Mouse (Mus musculus) MEL (cell line): Measurements from ENCODE around the gene Fam13a. TPM values are rescaled to one million over a fixed set of nuclear protein-coding genes. Genes with fewer than 3 reads are reported as not detected.

Source experiments
- DNase-seq: peaks from one replicate; pipeline ENCODE4 v3.0.0; 2011; ENCODE audit warnings: low read depth, low spot score
- H3K27ac ChIP-seq: 2 replicates; pipeline ENCODE4 v1.5.1; 2012; ENCODE audit warnings: low read depth, mild to moderate bottlenecking, control low read depth, low read length, moderate library complexity; ENCODE audit not compliant: control insufficient read depth
- H3K27me3 ChIP-seq, 2 experiments: fragments of 150-350 bp in 1 of 2; sonication (generic) in 1 of 2; 2 replicates each; pipeline ENCODE4 v1.6.1; 2012; ENCODE audit warnings: low read length in 2 of 2, mild to moderate bottlenecking in 2 of 2, improper control_type of control experiment in 1 of 2, moderate library complexity in 1 of 2; ENCODE audit not compliant: insufficient read depth in 2 of 2, control insufficient read depth in 1 of 2
- H3K36me3 ChIP-seq, 2 experiments: 2 replicates each; pipeline ENCODE4 v1.6.1; 2012 to 2014; ENCODE audit warnings: low read length in 2 of 2, improper control_type of control experiment in 1 of 2, inconsistent platforms in 1 of 2, mild to moderate bottlenecking in 1 of 2; ENCODE audit not compliant: insufficient read depth in 2 of 2, control insufficient read depth in 1 of 2
- H3K4me1 ChIP-seq, 2 experiments: fragments of 150-350 bp in 1 of 2; sonication (generic) in 1 of 2; 2 replicates each; pipeline ENCODE4 v1.6.1; 2012; ENCODE audit warnings: low read length in 2 of 2, improper control_type of control experiment in 1 of 2, mild to moderate bottlenecking in 1 of 2; ENCODE audit not compliant: insufficient read depth in 2 of 2, control insufficient read depth in 1 of 2
- H3K4me3 ChIP-seq, 2 experiments: fragments of 150-350 bp in 1 of 2; sonication (generic) in 1 of 2; 2 replicates each; pipeline ENCODE4 v1.5.1; 2012; ENCODE audit warnings: low read depth in 2 of 2, low read length in 2 of 2, mild to moderate bottlenecking in 2 of 2, moderate library complexity in 2 of 2, control low read depth in 1 of 2, improper control_type of control experiment in 1 of 2; ENCODE audit not compliant: control insufficient read depth in 1 of 2, insufficient read depth in 1 of 2
- H3K79me2 ChIP-seq: 2 replicates; pipeline ENCODE4 v1.6.1; 2012; ENCODE audit warnings: mild to moderate bottlenecking, low read length, moderate library complexity; ENCODE audit not compliant: control insufficient read depth, poor library complexity, insufficient read depth
- H3K9ac ChIP-seq: 2 replicates; pipeline ENCODE4 v1.6.1; 2012; ENCODE audit warnings: low read depth, mild to moderate bottlenecking, control low read depth, low read length, moderate library complexity; ENCODE audit not compliant: control insufficient read depth, poor library complexity, severe bottlenecking
- H3K9me3 ChIP-seq: fragments of 150-350 bp; sonication (generic); replicated peaks from 2 replicates; pipeline ENCODE4 v1.6.1; 2012; ENCODE audit warnings: mild to moderate bottlenecking, low read length, improper control_type of control experiment, moderate library complexity; ENCODE audit not compliant: insufficient read depth
- BHLHE40 ChIP-seq: IDR thresholded peaks from 2 replicates; pipeline ENCODE4 v1.6.1; 2012; ENCODE audit warnings: low read depth, mild to moderate bottlenecking, inconsistent platforms, low read length, improper control_type of control experiment, borderline replicate concordance
- CTCF ChIP-seq, 3 experiments: IDR thresholded peaks in 2 of 3; conservative IDR thresholded peaks in 1 of 3; 2 replicates each; pipeline ENCODE4 v1.5.1; 2011 to 2012; ENCODE audit warnings: low read length in 3 of 3, low read depth in 2 of 3, mild to moderate bottlenecking in 2 of 3, improper control_type of control experiment in 1 of 3, inconsistent platforms in 1 of 3, mixed read lengths in 1 of 3, moderate library complexity in 1 of 3; ENCODE audit not compliant: control insufficient read depth in 1 of 3, insufficient read depth in 1 of 3, poor library complexity in 1 of 3, severe bottlenecking in 1 of 3
- GATA1 ChIP-seq: IDR thresholded peaks from 2 replicates; pipeline ENCODE4 v1.6.1; 2011; ENCODE audit warnings: low read depth, low read length, improper control_type of control experiment
- HCFC1 ChIP-seq: IDR thresholded peaks from 2 replicates; pipeline ENCODE4 v1.6.1; 2012; ENCODE audit warnings: low read depth, mild to moderate bottlenecking, inconsistent platforms, low read length, improper control_type of control experiment, moderate library complexity
- JUND ChIP-seq: IDR thresholded peaks from 2 replicates; pipeline ENCODE4 v1.6.1; 2011; ENCODE audit warnings: low read depth, mild to moderate bottlenecking, improper control_type of control experiment, low read length
- MAFK ChIP-seq: IDR thresholded peaks from 2 replicates; pipeline ENCODE4 v1.6.1; 2011; ENCODE audit warnings: low read depth, mild to moderate bottlenecking, low read length, improper control_type of control experiment, borderline replicate concordance
- MXI1 ChIP-seq: IDR thresholded peaks from 2 replicates; pipeline ENCODE4 v1.6.1; 2011; ENCODE audit warnings: mild to moderate bottlenecking, low read depth, low read length, improper control_type of control experiment
- MYB ChIP-seq: IDR thresholded peaks from 2 replicates; pipeline ENCODE4 v1.6.1; 2011; ENCODE audit warnings: mild to moderate bottlenecking, low read depth, low read length, improper control_type of control experiment
- MYC ChIP-seq: IDR thresholded peaks from 2 replicates; pipeline ENCODE4 v1.6.1; 2011; ENCODE audit warnings: low read depth, mild to moderate bottlenecking, low read length, improper control_type of control experiment, moderate library complexity
- NRF1 ChIP-seq: IDR thresholded peaks from 2 replicates; pipeline ENCODE4 v1.6.1; 2014; ENCODE audit warnings: low read depth, mild to moderate bottlenecking, inconsistent platforms, low read length, improper control_type of control experiment, moderate library complexity; ENCODE audit not compliant: poor library complexity, insufficient read depth, severe bottlenecking
- POLR2A ChIP-seq, 2 experiments: IDR thresholded peaks; 2 replicates each; pipeline ENCODE4 v1.6.1; 2011 to 2012; ENCODE audit warnings: low read length in 2 of 2, mild to moderate bottlenecking in 2 of 2, control low read depth in 1 of 2, improper control_type of control experiment in 1 of 2, low read depth in 1 of 2, moderate library complexity in 1 of 2; ENCODE audit not compliant: control insufficient read depth in 1 of 2, insufficient read depth in 1 of 2, poor library complexity in 1 of 2
- POLR2AphosphoS5 ChIP-seq: IDR thresholded peaks from 2 replicates; pipeline ENCODE4 v1.6.1; 2012; ENCODE audit warnings: low read depth, borderline replicate concordance, mild to moderate bottlenecking, inconsistent platforms, low read length, moderate library complexity, mixed read lengths
- RAD21 ChIP-seq: IDR thresholded peaks from 2 replicates; pipeline ENCODE4 v1.6.1; 2011; ENCODE audit warnings: mild to moderate bottlenecking, low read depth, low read length, improper control_type of control experiment
- RCOR1 ChIP-seq: IDR thresholded peaks from 2 replicates; pipeline ENCODE4 v1.6.1; 2012; ENCODE audit warnings: low read depth, mild to moderate bottlenecking, inconsistent platforms, low read length, improper control_type of control experiment
- SMC3 ChIP-seq: IDR thresholded peaks from 2 replicates; pipeline ENCODE4 v1.6.1; 2011; ENCODE audit warnings: low read depth, low read length, improper control_type of control experiment
- TCF12 ChIP-seq: IDR thresholded peaks from 2 replicates; pipeline ENCODE4 v1.6.1; 2014; ENCODE audit warnings: low read depth, mild to moderate bottlenecking, inconsistent platforms, low read length, improper control_type of control experiment, moderate library complexity
- USF2 ChIP-seq, 2 experiments: IDR thresholded peaks; 2 replicates each; pipeline ENCODE4 v1.6.1; 2011 to 2012; ENCODE audit warnings: improper control_type of control experiment in 2 of 2, low read length in 2 of 2, borderline replicate concordance in 1 of 2, inconsistent platforms in 1 of 2, low read depth in 1 of 2, mild to moderate bottlenecking in 1 of 2; ENCODE audit not compliant: insufficient read depth in 1 of 2
- ZKSCAN1 ChIP-seq: IDR thresholded peaks from 2 replicates; pipeline ENCODE4 v1.6.1; 2012; ENCODE audit warnings: low read depth, mild to moderate bottlenecking, inconsistent platforms, low read length, improper control_type of control experiment, moderate library complexity
- polyA plus RNA-seq, 2 experiments: library from polyadenylated mRNA; stranded (reverse) in 1 of 2; unstranded in 1 of 2; fragments of >175 nt in 1 of 2; fragments of >200 nt in 1 of 2; gene quantifications; 2 replicates each; pipeline versions ENCODE4 v1.2.1 to v1.2.4; 2012; ENCODE audit warnings: low replicate concordance in 2 of 2, low read depth in 1 of 2; ENCODE audit not compliant: insufficient read length in 2 of 2, insufficient read depth in 1 of 2, missing spikeins in 1 of 2
- total RNA-seq: library from RNA; depleted of rRNA; stranded (reverse); fragments of 300-350 nt; gene quantifications from 2 replicates; pipeline ENCODE4 v1.2.3, GENCODE M21; 2012

The Fam13a gene
- total and polyA plus RNA-seq, 3 experiments, result not detected

DNA sequence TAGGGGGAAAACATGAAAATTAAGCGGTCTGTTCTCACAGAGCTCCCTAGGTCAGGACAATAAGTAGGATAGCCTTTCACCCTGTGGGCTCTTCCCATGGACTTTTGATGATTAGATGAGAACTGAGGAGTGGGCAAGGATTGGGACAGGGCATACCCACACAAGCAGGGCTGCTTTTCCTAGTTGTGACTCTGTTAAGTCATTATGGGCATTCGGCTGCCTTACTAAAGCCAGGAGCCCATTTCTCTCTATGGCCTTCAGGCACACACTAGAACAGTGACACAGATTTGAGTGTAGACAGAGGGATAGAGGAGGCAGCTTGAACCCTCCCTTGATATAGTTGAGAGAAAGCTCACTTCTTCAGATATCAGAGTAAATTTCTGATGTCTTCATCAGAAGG is 60.3 kb downstream of the Fam13a start:
- Histone ChIP-seq H3K27ac (no peak overlapping the region), H3K27me3 (no peaks in the 10 kb centered on the region), H3K36me3 (no peaks in the 10 kb centered on the region), H3K9me3 (no peaks in the 10 kb centered on the region), H3K79me2 (no peaks in the 10 kb centered on the region), H3K4me3 (no peak overlapping the region), H3K4me1 (no peaks in the 10 kb centered on the region), H3K9ac (no peak overlapping the region)
- TF ChIP-seq NRF1 (no peak), RAD21 (no peak)
- no peak for DNase-seq

DNA sequence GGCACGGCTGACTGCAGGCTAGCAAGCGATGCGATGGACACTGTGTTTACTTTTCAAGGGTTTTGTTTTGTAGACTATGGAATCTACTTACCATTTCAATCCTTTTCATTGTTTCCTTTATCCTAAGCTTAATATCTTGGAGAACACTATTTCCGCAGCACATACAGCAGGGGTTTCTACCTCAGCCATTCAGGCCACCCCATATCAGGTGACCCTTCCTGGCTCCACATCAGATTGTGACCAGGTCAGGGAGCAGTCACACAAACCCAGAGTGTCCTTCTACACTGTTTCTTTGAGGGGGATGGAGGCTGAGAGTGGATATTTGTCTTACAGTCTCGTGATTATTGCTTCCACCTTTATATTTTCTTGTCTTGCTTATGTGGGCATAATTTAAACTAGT is 61.7 kb downstream of the Fam13a start:
- H3K9me3 ChIP-seq, result no peaks in the 10 kb centered on the region
- no peak for DNase-seq
- no peak for TF ChIP-seq SMC3
- no peak for TF ChIP-seq RCOR1
- no peak for TF ChIP-seq ZKSCAN1
- no peak for TF ChIP-seq MYB
- TF ChIP-seq MAFK, result no peak
- no peak overlapping the region for H3K27ac ChIP-seq
- H3K4me3 ChIP-seq, result no peak overlapping the region
- no peaks in the 10 kb centered on the region for H3K79me2 ChIP-seq
- H3K36me3 ChIP-seq, result no peaks in the 10 kb centered on the region
- H3K4me1 ChIP-seq, result no peaks in the 10 kb centered on the region
- H3K27me3 ChIP-seq, result no peaks in the 10 kb centered on the region
- H3K9ac ChIP-seq, result no peak overlapping the region

DNA sequence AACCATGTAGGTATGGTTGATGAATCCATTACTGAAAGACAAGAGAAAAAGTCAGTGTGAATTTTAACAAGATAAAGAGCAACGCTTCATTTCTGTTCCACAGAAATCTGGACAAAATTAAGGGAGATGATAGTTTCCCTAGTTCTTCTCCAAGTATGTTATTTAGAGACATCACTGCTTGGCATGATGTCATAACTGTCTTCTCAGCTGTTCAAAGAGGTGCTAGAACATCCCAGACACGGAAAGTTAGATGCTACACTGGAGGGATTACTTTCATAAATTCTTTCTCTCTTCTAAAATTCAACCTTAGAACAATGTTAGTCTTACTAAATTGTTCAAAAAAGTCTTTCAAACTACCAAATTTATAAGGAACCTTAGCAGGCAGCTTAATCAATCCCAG is 63.8 kb downstream of the Fam13a start:
- TF ChIP-seq POLR2AphosphoS5, result no peak
- no peak for TF ChIP-seq HCFC1
- TF ChIP-seq GATA1, result no peak
- no peak for TF ChIP-seq TCF12
- no peak for TF ChIP-seq BHLHE40
- TF ChIP-seq JUND, result no peak
- no peak for TF ChIP-seq CTCF (IDR thresholded peaks at IDR 0.05 in 2 of 3, conservative IDR thresholded peaks at IDR 0.05 in 1 of 3; ENCODE audit: control insufficient read depth in 1 of 3, insufficient read depth in 1 of 3, low read depth in 2 of 3, low read length in 3 of 3, poor library complexity in 1 of 3, severe bottlenecking in 1 of 3)
- TF ChIP-seq POLR2A (IDR thresholded peaks at IDR 0.05; ENCODE audit: control insufficient read depth in 1 of 2, insufficient read depth in 1 of 2, low read depth in 1 of 2, low read length in 2 of 2, poor library complexity in 1 of 2), result no peak
- no peak for TF ChIP-seq MYC
- no peak for TF ChIP-seq ZKSCAN1
- TF ChIP-seq USF2 (IDR thresholded peaks at IDR 0.05; ENCODE audit: borderline replicate concordance in 1 of 2, insufficient read depth in 1 of 2, low read depth in 1 of 2, low read length in 2 of 2), result no peak
- no peak for TF ChIP-seq MXI1
- Histone ChIP-seq H3K36me3 (no peaks in the 10 kb centered on the region), H3K27ac (no peak overlapping the region), H3K27me3 (no peaks in the 10 kb centered on the region), H3K4me1 (no peaks in the 10 kb centered on the region), H3K79me2 (no peaks in the 10 kb centered on the region), H3K4me3 (no peak overlapping the region), H3K9ac (no peak overlapping the region), H3K9me3 (no peaks in the 10 kb centered on the region)
- no peak for DNase-seq
